Mouse (Mus musculus) hindbrain, embryonic 11.5 days (tissue): Measurements from ENCODE around the gene Irf1. TPM values are rescaled to one million over a fixed set of nuclear protein-coding genes. Genes with fewer than 3 reads are reported as not detected.

Source experiments
- ATAC-seq: fragments of 200-750 bp; cut with Nextera tagmentation; 2 replicates; pipeline ENCODE4 v1.8.0; 2017; ENCODE audit warnings: mild to moderate bottlenecking, moderate TSS enrichment, moderate library complexity; ENCODE audit not compliant: low FRiP score
- DNase-seq: peaks from one replicate; pipeline ENCODE4 v3.0.0-alpha.2; 2015; ENCODE audit warnings: low spot score
- H3K27ac ChIP-seq: fragments of 300-500 bp; sonication (generic); 2 replicates; pipeline ENCODE4 v1.5.1; 2014; ENCODE audit warnings: mild to moderate bottlenecking, low read depth, low read length
- H3K27me3 ChIP-seq: fragments of 300-500 bp; sonication (generic); 2 replicates; pipeline ENCODE4 v1.6.1; 2014; ENCODE audit warnings: mild to moderate bottlenecking, low read length, moderate library complexity, mixed read lengths; ENCODE audit not compliant: control insufficient read depth, insufficient read depth
- H3K36me3 ChIP-seq: fragments of 300-500 bp; sonication (generic); 2 replicates; pipeline ENCODE4 v1.6.1; 2014; ENCODE audit warnings: mild to moderate bottlenecking, low read length, moderate library complexity, mixed read lengths; ENCODE audit not compliant: control insufficient read depth, insufficient read depth
- H3K4me1 ChIP-seq: fragments of 300-500 bp; sonication (generic); replicated peaks from 2 replicates; pipeline ENCODE4 v1.6.1; 2014; ENCODE audit warnings: low read length, mixed read lengths; ENCODE audit not compliant: control insufficient read depth, insufficient read depth
- H3K4me2 ChIP-seq: fragments of 300-500 bp; sonication (generic); replicated peaks from 2 replicates; pipeline ENCODE4 v1.6.1; 2014; ENCODE audit warnings: mild to moderate bottlenecking, low read depth, low read length
- H3K4me3 ChIP-seq: fragments of 300-500 bp; sonication (generic); 2 replicates; pipeline ENCODE4 v1.5.1; 2014; ENCODE audit warnings: low read depth, low read length
- H3K9ac ChIP-seq: fragments of 300-500 bp; sonication (generic); 2 replicates; pipeline ENCODE4 v1.6.1; 2014; ENCODE audit warnings: low read depth, low read length
- H3K9me3 ChIP-seq: fragments of 300-500 bp; sonication (generic); 2 replicates; pipeline ENCODE4 v1.6.1; 2016; ENCODE audit warnings: low read length; ENCODE audit not compliant: control insufficient read depth
- whole genome bisulfite sequencing: fragments of 180-500 bp; shearing (Covaris S2); extraction: QIAGEN DNeasy Blood & Tissue Kit; methylation state at CpG from one replicate; pipeline ENCODE4 v1.1.7; 2014; 5-methylcytosine and 5-hydroxymethylcytosine counted together
- polyA plus RNA-seq: library from polyadenylated mRNA; unstranded; fragments of >200 nt; fragmentation: Nextera tagmentation; extraction: Ambion mirVana; gene quantifications from 2 replicates; pipeline ENCODE4 v1.2.1, GENCODE M21; 2014

Irf1 gene
- polyA plus RNA-seq, 1 experiment from 2014 or later, result 1.7 TPM

DNA sequence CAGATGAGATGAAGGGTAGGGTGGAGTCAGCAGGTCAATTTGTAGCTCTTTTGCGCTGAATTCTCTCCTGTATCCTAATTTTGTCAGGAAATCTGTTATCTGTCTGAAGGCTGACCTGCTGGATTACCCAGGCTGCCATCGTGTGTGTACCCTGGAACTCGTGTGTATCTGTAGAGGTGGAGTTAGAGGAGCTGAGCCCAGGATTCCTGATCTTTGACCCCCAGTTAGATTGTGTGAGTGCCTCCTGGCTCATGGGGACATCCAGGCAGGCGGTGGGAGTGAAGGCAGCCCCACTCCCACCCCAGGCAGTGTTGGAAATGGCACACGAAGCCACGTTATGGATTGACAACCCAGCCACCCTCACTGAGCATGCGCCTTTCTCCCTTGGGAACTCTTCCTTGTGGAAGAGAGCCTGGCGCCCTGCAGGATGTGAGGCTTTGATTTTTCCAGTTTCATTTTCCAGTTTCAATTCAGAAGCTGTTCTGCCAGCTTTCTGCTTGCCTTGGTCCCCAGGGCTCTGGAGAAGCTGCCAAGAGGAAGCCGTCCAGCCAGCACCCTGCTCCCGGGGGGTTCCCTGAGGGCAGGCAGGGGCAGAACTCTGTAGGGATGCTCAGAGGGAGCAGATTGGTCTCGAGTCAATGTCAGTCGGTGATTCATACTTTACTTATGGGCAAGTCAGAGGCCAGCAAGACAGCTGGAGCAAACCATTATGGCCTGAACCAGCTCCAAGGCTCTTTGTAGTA, 26.8 kb downstream of the Irf1 start:
- ATAC-seq, result no peak
- H3K9me3 ChIP-seq, result no peaks in the 10 kb centered on the region
- no peak overlapping the region for H3K4me2 ChIP-seq
- no peak for DNase-seq
- H3K9ac ChIP-seq, result no peak overlapping the region
- no peak overlapping the region for H3K4me3 ChIP-seq
- H3K27ac ChIP-seq, result no peak overlapping the region
- WGBS, result 73% methylated on average over 12 of the region's 12 CpGs
- 0 out of 2 replicates have a peak, but pooled peaks cover 2% of the 10 kb centered on the region for H3K4me1 ChIP-seq
- no peaks in the 10 kb centered on the region for H3K27me3 ChIP-seq
- H3K36me3 ChIP-seq, result no peaks in the 10 kb centered on the region

DNA sequence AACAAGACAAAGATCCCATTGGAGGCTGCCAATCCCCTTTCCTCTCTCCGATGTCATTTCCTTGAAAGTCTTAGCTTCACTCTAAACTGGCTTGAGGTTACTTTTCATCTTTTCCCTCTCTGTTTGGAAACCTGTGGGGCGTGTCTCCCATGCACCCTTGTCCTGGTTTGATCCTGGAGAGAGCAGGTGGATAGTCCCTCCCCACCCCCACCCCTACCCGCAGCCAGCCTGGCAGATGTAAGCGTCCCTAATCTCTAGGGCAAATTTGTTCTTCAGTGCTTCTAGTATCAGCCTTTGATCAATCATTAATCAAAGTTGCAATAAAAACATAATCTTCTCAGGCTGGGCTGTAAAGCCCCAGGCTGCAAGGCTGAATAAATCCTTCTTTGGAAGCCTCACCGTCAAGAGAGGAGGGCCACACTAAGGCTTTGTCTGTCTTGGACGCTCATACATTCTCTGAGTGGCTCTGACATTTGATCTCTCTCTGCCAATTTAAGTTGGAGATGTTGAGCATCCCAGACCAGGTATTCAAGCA, 27.6 kb downstream of the Irf1 start:
- Histone ChIP-seq H3K9me3 (no peaks in the 10 kb centered on the region), H3K36me3 (no peaks in the 10 kb centered on the region), H3K27ac (no peak overlapping the region), H3K4me1 (0 out of 2 replicates have a peak, but pooled peaks cover 2% of the 10 kb centered on the region), H3K9ac (no peak overlapping the region), H3K27me3 (no peaks in the 10 kb centered on the region), H3K4me3 (no peak overlapping the region), H3K4me2 (no peak overlapping the region)
- 54% methylated on average over 6 of the region's 6 CpGs for WGBS
- DNase-seq, result no peak
- ATAC-seq, result no peak

DNA sequence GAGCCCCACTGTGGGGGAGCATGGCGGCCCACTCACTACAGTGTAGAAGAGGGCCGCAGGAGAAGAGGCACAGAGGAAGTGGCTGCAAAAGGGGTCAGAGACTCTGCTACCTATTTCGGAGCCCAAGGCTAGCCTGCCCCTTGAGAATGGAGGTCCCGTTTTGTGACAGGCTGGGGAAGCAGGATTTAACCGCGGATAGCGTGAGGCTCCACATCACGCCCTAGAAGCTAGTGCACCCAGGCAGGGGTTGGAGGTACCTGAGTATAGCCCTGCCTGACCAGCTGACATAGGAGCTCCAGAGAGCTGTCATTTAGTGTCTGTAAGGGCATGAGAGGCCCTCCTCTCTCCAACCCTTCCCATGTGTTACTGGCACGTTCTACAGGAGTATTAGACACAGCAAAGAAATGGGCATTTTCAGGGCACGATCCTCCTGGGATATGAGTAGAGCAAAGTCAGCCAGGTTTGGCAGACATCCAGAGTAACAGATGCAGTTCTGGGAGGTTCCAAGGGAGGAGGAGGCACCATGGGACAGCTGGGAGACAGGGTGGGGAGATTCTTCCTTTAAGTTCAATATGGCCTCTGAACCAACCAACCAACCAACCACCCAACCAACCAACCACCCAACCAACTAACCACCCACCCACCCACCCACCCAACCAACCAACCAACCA, 28.4 kb downstream of the Irf1 start:
- WGBS, result 87% methylated on average over 10 of the region's 10 CpGs

DNA sequence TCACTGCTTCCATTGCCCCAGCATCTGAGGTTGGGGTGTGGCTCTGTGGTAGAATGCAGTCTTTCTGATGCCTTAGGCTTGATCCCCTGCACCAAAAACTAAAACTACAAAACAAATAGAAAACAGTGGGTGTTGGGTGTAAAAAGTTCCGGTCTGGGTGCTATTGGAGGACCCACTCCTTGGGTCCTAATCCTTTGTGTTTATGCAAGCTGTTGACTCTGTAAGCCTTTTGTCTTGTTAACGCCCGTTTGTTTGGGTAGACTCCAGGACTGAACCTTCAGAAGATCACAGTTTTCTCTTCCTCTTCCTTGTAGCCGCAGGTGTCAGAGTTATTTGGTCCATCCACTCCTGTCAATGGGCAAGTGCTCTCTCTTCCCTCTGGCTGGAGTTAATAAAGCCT, 30.2 kb downstream of the Irf1 start:
- 55% methylated on average over 4 of the region's 4 CpGs for WGBS
- ATAC-seq, result no peak
- no peaks in the 10 kb centered on the region for H3K9me3 ChIP-seq
- H3K27me3 ChIP-seq, result no peaks in the 10 kb centered on the region
- no peak overlapping the region for H3K4me3 ChIP-seq
- no peak overlapping the region for H3K4me2 ChIP-seq
- H3K4me1 ChIP-seq, result no peaks in the 10 kb centered on the region
- no peak overlapping the region for H3K27ac ChIP-seq
- H3K9ac ChIP-seq, result no peak overlapping the region
- no peak for DNase-seq
- H3K36me3 ChIP-seq, result no peaks in the 10 kb centered on the region

More for the DNA sequence above, 28.4 kb downstream of the Irf1 start:
- no peak for DNase-seq
- H3K9me3 ChIP-seq, result no peaks in the 10 kb centered on the region
- no peak overlapping the region for H3K4me3 ChIP-seq
- no peak overlapping the region for H3K27ac ChIP-seq
- H3K4me2 ChIP-seq, result no peak overlapping the region
- no peak for ATAC-seq
- H3K27me3 ChIP-seq, result no peaks in the 10 kb centered on the region
- H3K36me3 ChIP-seq, result no peaks in the 10 kb centered on the region
- H3K9ac ChIP-seq, result no peak overlapping the region
- 0 out of 2 replicates have a peak, but pooled peaks cover 2% of the 10 kb centered on the region for H3K4me1 ChIP-seq

DNA sequence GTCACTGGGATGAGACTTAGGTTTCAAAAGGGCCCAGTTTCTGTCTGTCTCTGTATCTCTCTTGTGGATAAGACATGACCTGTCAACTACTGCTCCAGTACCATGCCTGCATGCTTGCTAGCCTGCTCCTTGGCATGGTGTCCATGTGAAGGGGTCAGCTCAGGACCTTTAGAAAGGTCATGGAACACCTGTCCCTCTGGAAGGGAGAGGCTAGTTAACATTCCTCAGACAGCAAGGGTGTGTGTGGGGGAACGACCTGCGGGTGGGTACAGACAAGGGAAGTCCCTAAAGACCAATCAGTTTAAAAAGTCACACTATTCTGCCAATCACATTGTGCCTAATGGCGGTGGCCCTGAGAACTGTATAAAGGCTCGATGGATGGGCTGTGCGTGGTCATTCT, 31.2 kb downstream of the Irf1 start:
- H3K4me2 ChIP-seq, result no peak overlapping the region

DNA sequence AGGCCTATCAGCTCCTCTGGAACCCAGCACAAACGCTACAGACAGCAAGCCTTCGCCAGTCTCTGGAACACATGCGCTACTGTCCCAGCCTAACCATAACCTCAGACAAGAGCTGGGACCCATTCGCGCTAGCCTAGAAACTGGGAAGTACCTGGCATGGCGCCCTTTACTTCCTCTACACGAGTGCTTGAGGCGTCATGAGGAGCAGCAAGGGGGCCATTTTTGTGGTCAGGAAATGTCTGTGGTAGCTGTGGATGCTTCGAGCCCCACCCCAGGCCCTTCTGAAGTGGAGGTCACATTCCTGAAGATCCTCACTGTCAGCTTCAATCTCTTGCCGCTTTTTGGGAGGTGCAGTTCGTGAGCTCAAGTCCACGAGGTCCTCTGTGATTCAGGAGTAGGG, 33.3 kb downstream of the Irf1 start:
- Histone ChIP-seq H3K27me3 (no peaks in the 10 kb centered on the region), H3K4me2 (no peak overlapping the region), H3K36me3 (no peaks in the 10 kb centered on the region), H3K4me3 (no peak overlapping the region), H3K4me1 (no peaks in the 10 kb centered on the region), H3K27ac (no peak overlapping the region), H3K9me3 (no peaks in the 10 kb centered on the region), H3K9ac (no peak overlapping the region)
- no peak for ATAC-seq
- 87% methylated on average over 12 of the region's 12 CpGs for WGBS
- DNase-seq, result no peak

More for the DNA sequence above, 31.2 kb downstream of the Irf1 start:
- no peaks in the 10 kb centered on the region for H3K4me1 ChIP-seq
- no peak overlapping the region for H3K27ac ChIP-seq
- no peak overlapping the region for H3K9ac ChIP-seq
- ATAC-seq (no peak), DNase-seq (no peak)
- H3K27me3 ChIP-seq, result no peaks in the 10 kb centered on the region
- H3K36me3 ChIP-seq, result no peaks in the 10 kb centered on the region
- no peak overlapping the region for H3K4me3 ChIP-seq
- WGBS, result 85% methylated on average over 5 of the region's 5 CpGs
- H3K9me3 ChIP-seq, result no peaks in the 10 kb centered on the region

DNA sequence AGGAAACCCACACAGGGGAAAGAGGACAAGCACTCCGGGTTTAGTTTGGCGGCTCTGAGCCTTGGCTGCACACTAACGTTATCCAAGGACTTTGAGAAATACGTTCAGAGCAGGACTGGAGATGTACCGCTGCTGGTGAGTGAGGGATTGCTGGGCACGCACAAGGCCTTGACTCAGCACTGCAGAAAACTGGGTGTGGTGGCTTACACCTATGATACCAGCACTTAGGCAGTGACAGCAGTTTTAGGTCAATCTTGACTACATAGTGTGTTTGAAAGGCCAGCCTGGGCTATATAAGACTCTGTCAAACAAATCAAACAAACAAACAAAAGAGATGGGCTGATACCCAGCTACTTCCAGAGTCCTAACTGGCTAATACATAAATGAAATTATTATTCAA, 33.7 kb downstream of the Irf1 start:
- Histone ChIP-seq H3K27ac (no peak overlapping the region), H3K4me1 (no peaks in the 10 kb centered on the region), H3K36me3 (no peaks in the 10 kb centered on the region), H3K9ac (no peak overlapping the region), H3K9me3 (no peaks in the 10 kb centered on the region), H3K4me2 (no peak overlapping the region), H3K27me3 (no peaks in the 10 kb centered on the region), H3K4me3 (no peak overlapping the region)
- DNase-seq (no peak), ATAC-seq (no peak)
- WGBS, result 89% methylated on average over 6 of the region's 6 CpGs

DNA sequence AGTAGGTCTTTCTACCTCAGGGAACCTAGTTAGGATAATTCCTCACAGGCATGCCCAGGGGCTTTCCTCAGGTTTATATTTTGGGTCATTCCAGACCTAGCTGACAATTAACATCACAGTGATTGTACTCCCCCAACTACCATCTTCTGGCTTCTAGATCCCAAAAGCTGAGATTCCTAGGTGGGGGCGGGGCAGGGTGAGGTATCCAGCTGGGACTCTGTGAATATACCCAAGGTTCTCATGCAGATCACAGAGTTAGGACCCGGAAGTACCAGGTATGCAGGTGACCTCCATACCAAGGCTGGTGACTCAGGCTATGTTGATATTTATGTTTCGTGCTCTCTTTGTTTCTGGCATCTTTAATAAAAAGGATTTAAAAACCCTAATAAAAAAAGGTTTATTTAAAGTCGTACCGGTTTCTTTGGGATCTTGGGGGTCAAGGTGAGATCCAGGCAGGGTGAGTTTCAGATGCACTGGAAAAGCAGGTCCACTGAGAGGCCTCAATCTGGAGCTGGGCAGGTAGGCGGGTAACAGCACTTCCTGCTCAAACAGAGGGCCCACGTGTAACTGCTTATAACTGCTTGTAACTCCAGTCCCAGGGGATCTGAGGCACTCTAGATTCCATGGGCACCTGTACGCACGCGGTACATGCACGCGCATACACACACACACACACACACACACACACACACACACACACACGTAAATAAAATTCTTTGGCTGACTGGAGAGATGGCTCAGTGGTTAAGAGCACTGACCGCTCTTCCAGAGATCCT, 34.9 kb downstream of the Irf1 start:
- 85% methylated on average over 14 of the region's 14 CpGs for WGBS
- H3K9me3 ChIP-seq, result no peaks in the 10 kb centered on the region
- H3K27ac ChIP-seq, result no peak overlapping the region
- H3K4me2 ChIP-seq, result no peak overlapping the region
- H3K4me3 ChIP-seq, result no peak overlapping the region
- no peaks in the 10 kb centered on the region for H3K27me3 ChIP-seq
- no peaks in the 10 kb centered on the region for H3K36me3 ChIP-seq
- no peaks in the 10 kb centered on the region for H3K4me1 ChIP-seq
- no peak for ATAC-seq
- no peak for DNase-seq
- no peak overlapping the region for H3K9ac ChIP-seq
